Mouse (Mus musculus): Measurements from ENCODE around the gene Cldn20. TPM values are rescaled to one million over a fixed set of nuclear protein-coding genes. Genes with fewer than 3 reads are reported as not detected.

The Cldn20 gene
- polyA plus RNA-seq, 1 experiment from 2014 or later: not detected

Other genes with a start within 250 kb of the Cldn20 start
- 3.6 and 7.5 TPM in 2 replicates for gene Tiam2, start 206.0 kb upstream of the Cldn20 start, polyA plus RNA-seq (2015; fragmentation: Nextera tagmentation; extraction: Ambion mirVana)
- gene Tfb1m, start 25.2 kb downstream of the Cldn20 start, polyA plus RNA-seq (2015; fragmentation: Nextera tagmentation; extraction: Ambion mirVana): 12.5 and 13.3 TPM in 2 replicates
- gene Nox3, start 163.7 kb downstream of the Cldn20 start, polyA plus RNA-seq (2015; fragmentation: Nextera tagmentation; extraction: Ambion mirVana): not detected in 2 replicates

All from hindbrain, embryonic 16.5 days (tissue).